Mouse (Mus musculus) embryonic facial prominence, embryonic 15.5 days (tissue): ENCODE results near the gene Gm8113. TPM values are rescaled to one million over a fixed set of nuclear protein-coding genes. Genes with fewer than 3 reads are reported as not detected.
"Not testable (repeated sequence)": the region's sequence is repeated elsewhere in the genome, so short reads cannot be mapped to it uniquely, and the experiment has no call there.

Experiments
- ATAC-seq: fragments of 200-750 bp; cut with Nextera tagmentation; 2 replicates; pipeline ENCODE4 v1.8.0; 2017; ENCODE audit warnings: low read depth, moderate TSS enrichment; ENCODE audit not compliant: insufficient number of reproducible peaks, low FRiP score, low TSS enrichment
- H3K27ac ChIP-seq: fragments of 300-500 bp; sonication (generic); replicated peaks from 2 replicates; pipeline ENCODE4 v1.5.1; 2015; ENCODE audit warnings: mild to moderate bottlenecking, inconsistent platforms
- H3K27me3 ChIP-seq: fragments of 300-500 bp; sonication (generic); 2 replicates; pipeline ENCODE4 v1.6.1; 2015; ENCODE audit warnings: inconsistent platforms
- H3K36me3 ChIP-seq: fragments of 300-500 bp; sonication (generic); 2 replicates; pipeline ENCODE4 v1.6.1; 2015; ENCODE audit warnings: mild to moderate bottlenecking, inconsistent platforms
- H3K4me1 ChIP-seq: fragments of 300-500 bp; sonication (generic); 2 replicates; pipeline ENCODE4 v1.6.1; 2015; ENCODE audit warnings: inconsistent platforms
- H3K4me2 ChIP-seq: fragments of 300-500 bp; sonication (generic); replicated peaks from 2 replicates; pipeline ENCODE4 v1.6.1; 2015; ENCODE audit warnings: mild to moderate bottlenecking, inconsistent platforms
- H3K4me3 ChIP-seq: fragments of 300-500 bp; sonication (generic); replicated peaks from 2 replicates; pipeline ENCODE4 v1.5.1; 2015; ENCODE audit warnings: mild to moderate bottlenecking, inconsistent platforms
- H3K9ac ChIP-seq: fragments of 300-500 bp; sonication (generic); 2 replicates; pipeline ENCODE4 v1.6.1; 2015; ENCODE audit warnings: inconsistent platforms
- H3K9me3 ChIP-seq: fragments of 300-500 bp; sonication (generic); replicated peaks from 2 replicates; pipeline ENCODE4 v1.6.1; 2016; ENCODE audit warnings: inconsistent platforms
- WGBS: fragments of 180-500 bp; shearing (Covaris S2); methylation state at CpG from one replicate; pipeline ENCODE4 v1.1.7; 2015; 5-methylcytosine and 5-hydroxymethylcytosine counted together
- polyA plus RNA-seq: library from polyadenylated mRNA; unstranded; fragments of >200 nt; fragmentation: Nextera tagmentation; extraction: Ambion mirVana; gene quantifications from 2 replicates; pipeline ENCODE4 v1.2.1, GENCODE M21; 2015

Gene Gm8113
- polyA plus RNA-seq, 1 experiment from 2014 or later: 5.9 TPM

DNA sequence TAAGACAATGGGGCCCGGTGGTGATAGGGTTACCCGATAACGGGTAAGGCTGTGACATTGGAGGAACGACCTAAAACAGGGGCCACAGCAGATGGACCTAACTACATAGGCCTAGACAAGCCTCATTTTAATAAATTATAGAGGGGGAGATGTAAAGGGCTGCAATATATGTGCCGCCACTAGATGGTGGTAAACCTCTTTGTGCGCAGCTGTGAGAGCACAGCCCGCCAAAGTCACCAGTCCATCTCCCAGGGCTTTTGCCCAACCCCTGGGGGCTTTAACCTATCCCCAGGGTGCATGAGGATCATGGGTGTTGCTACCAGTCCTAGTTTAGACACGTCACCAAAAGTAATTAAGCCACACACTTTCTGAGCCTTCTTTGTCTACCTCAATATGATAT, 7.8 kb downstream of the Gm8113 start:
- not testable (repeated sequence) for ATAC-seq, H3K4me2 ChIP-seq, H3K36me3 ChIP-seq, H3K27me3 ChIP-seq, H3K9ac ChIP-seq, H3K9me3 ChIP-seq, H3K4me1 ChIP-seq, H3K4me3 ChIP-seq, H3K27ac ChIP-seq
- 15% methylated on average over 8 of the region's 8 CpGs for WGBS

GRCm38 (mm10) chr14:43933399-43933798, 8.2 kb downstream of the Gm8113 start:
- H3K36me3 ChIP-seq, H3K4me1 ChIP-seq, H3K27me3 ChIP-seq, H3K27ac ChIP-seq, H3K9ac ChIP-seq, ATAC-seq, H3K4me3 ChIP-seq, H3K9me3 ChIP-seq, H3K4me2 ChIP-seq: not testable (repeated sequence)
- WGBS: 40% methylated on average over 5 of the region's 5 CpGs

DNA sequence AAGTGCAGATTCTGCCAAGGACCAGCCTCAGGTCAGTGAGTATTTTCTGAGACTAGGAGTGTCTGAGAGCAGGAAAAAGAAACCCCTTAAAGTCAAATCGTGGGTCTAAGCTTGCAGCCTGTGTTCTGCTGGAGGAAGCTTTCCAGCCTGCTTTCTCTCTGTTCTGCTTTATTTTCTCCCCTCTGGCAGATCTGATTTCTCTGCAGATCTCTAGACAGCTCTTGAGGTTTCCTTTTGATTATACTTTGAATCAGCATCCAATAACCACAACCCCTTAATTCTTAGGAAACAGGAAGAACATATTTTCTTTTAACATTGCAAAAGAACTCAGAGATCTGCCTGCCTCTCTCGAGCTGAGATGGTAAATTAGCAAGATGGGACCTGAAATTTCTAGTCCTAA, 28.2 kb downstream of the Gm8113 start:
- WGBS: 13% methylated on average over 2 of the region's 2 CpGs
- not testable (repeated sequence) for H3K36me3 ChIP-seq, H3K4me2 ChIP-seq, H3K4me3 ChIP-seq, H3K9ac ChIP-seq, H3K27ac ChIP-seq, H3K9me3 ChIP-seq, H3K27me3 ChIP-seq, H3K4me1 ChIP-seq
- ATAC-seq: peak; percentile 51; the same call in 1 of the 2 replicates

GRCm38 (mm10) chr14:43955074-43955473, 29.9 kb downstream of the Gm8113 start:
- H3K4me1 ChIP-seq, H3K36me3 ChIP-seq, H3K4me2 ChIP-seq, H3K9me3 ChIP-seq, H3K27ac ChIP-seq, ATAC-seq, H3K9ac ChIP-seq, H3K4me3 ChIP-seq, H3K27me3 ChIP-seq: not testable (repeated sequence)
- no CpG with 5 or more reads among the region's 1 CpGs for WGBS

DNA sequence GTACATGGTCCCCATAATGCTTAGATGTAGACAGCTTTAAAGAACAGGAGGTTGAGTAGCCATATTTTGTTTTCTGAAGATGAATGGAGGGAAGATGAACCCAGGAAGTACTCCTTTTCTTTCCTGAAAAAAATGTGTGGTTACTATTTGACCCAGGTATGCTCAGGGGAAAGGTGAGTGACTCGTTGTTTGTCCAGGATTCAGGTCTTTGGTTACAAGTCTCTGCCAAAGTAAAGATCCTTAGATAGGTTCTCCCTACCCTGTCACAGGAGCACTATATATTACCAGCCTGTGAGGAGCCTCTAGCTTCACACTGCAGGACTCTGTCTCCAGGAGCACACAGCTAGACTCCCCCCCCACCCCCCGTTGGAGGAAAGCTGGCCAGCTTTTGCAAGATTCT, 31.6 kb downstream of the Gm8113 start, which contains the start of gene Ang5:
TSS of gene Ang5 (plus strand) at position 301 of the 400 bp plus-strand sequence.
- not testable (repeated sequence) for H3K9me3 ChIP-seq, H3K27ac ChIP-seq, H3K36me3 ChIP-seq, H3K4me2 ChIP-seq, H3K4me3 ChIP-seq, H3K4me1 ChIP-seq, H3K27me3 ChIP-seq, H3K9ac ChIP-seq, ATAC-seq
- no CpG with 5 or more reads among the region's 2 CpGs for WGBS

Other genes with a start within 250 kb of the Gm8113 start
- not detected in 2 replicates for gene Gm8165, start 248.2 kb upstream of the Gm8113 start, polyA plus RNA-seq
- 0.75 and 0.76 TPM in 2 replicates for gene Gm7324, start 227.6 kb upstream of the Gm8113 start, polyA plus RNA-seq
- not detected in 2 replicates for gene Gm16506, start 197.9 kb upstream of the Gm8113 start, polyA plus RNA-seq
- not detected in 2 replicates for gene Gm6526, start 177.5 kb upstream of the Gm8113 start, polyA plus RNA-seq
- not detected in 2 replicates for gene Gm8180, start 140.6 kb upstream of the Gm8113 start, polyA plus RNA-seq
- gene Ear1, start 49.9 kb upstream of the Gm8113 start, polyA plus RNA-seq: 0.24 TPM in 1 of 2 replicates, not detected in the other
- not detected in 2 replicates for gene Ear10, start 1.8 kb upstream of the Gm8113 start, polyA plus RNA-seq
- gene Ang5, start 31.7 kb downstream of the Gm8113 start, polyA plus RNA-seq: not detected in 2 replicates
- not detected in 2 replicates for gene Ang6, start 76.9 kb downstream of the Gm8113 start, polyA plus RNA-seq
- 0.25 and 0.48 TPM in 2 replicates for gene Ear2, start 177.3 kb downstream of the Gm8113 start, polyA plus RNA-seq
- gene Gm3327, start 198.5 kb downstream of the Gm8113 start, polyA plus RNA-seq: not detected in 2 replicates